Mouse (Mus musculus) kidney, adult 2 months (tissue): ENCODE measurements around the gene Timm23.

Experiments
- CTCF ChIP-seq: fragments of 200-500 bp; conservative IDR thresholded peaks from 2 replicates; pipeline ENCODE4 v1.5.1; 2011; ENCODE audit warnings: low read depth, mild to moderate bottlenecking, control low read depth, low read length, moderate library complexity, mixed read lengths; ENCODE audit not compliant: insufficient read depth, insufficient read length
- POLR2A ChIP-seq: fragments of 200-500 bp; IDR thresholded peaks from one replicate; pipeline ENCODE4 v1.6.1; 2011; ENCODE audit warnings: low read depth, low read length, control low read depth

GRCm38 (mm10) chr14:32179393-32180195 is 22.1 kb downstream of the Timm23 start:
- TF ChIP-seq CTCF (no peak), POLR2A (no peak)
